Mouse (Mus musculus): ENCODE results near the gene Rpl10. TPM values are rescaled to one million over a fixed set of nuclear protein-coding genes. Genes with fewer than 3 reads are reported as not detected.

Rpl10 gene
- 1,975 TPM for polyA plus RNA-seq (2014; fragmentation: Illumina TruSeq; extraction: RNeasy Lipid Tissue Mini Kit (QIAGEN cat#74804); ENCODE audit: insufficient read depth, low read depth, low replicate concordance)

DNA sequence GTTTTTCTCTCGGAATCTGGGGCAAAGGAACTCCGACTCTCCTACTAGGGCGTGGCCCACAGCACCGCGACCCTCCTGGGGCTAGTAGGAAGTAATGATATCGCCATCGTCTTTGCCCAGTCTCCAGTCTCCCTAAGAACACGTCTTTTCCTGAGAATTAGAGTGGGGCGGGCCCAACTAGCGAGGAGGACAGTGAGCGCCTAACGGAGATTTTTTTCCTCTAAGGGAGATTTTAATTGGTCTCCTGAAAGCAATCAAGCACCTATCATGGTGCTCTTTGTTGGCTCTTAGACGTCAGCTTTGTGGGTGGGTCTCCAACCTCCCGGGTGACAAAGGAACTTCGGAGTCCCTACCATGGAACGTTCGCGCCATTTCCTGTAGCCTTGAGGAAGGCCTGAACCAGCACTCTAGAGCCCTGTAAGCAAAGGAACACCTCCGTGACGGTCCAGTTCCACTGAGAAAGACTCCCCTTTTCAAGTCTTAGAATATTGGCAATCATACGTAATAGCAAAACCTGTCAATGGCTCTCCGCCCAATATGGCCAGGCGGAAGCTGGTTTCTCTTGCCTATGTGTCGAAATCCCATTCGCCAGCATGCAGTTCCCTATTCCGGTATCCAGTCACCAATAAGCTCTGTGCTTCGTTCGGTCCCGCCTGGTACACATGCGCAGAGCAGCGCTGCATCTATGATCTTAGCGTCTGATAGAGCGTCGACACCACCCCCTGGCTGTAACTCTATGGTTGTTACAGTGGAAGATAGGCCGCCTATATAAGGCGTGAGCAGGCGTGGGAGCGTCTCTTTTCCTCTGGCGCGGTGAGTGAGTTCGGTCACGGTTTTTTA, at the start of gene Rpl10:
TSS of gene Rpl10 (plus strand) at position 751 of the 840 bp plus-strand sequence.

DNA sequence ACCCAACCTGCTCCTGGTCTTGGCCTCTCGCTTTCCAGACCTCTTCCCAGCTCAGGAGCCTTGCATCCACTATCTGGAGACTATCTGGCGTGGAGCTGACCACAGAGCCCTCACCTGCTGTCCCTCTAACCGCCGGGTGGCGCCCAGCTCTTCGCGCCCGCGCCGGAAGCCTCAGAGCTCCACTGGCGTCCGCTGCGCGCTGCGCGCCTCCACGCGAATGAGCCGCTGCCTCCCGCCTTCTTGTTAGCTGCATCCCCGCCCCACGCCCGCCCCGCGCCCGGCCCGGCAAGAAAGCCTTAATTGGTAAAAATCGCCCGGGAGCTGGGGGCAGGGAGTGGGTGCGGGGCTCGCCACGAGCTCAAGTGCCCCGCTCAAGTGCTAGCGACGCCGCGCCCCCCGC, 21.0 kb upstream of the Rpl10 start, which contains the start of gene Flna:
TSS of gene Flna (minus strand) at position 206 of the 400 bp plus-strand sequence.

DNA sequence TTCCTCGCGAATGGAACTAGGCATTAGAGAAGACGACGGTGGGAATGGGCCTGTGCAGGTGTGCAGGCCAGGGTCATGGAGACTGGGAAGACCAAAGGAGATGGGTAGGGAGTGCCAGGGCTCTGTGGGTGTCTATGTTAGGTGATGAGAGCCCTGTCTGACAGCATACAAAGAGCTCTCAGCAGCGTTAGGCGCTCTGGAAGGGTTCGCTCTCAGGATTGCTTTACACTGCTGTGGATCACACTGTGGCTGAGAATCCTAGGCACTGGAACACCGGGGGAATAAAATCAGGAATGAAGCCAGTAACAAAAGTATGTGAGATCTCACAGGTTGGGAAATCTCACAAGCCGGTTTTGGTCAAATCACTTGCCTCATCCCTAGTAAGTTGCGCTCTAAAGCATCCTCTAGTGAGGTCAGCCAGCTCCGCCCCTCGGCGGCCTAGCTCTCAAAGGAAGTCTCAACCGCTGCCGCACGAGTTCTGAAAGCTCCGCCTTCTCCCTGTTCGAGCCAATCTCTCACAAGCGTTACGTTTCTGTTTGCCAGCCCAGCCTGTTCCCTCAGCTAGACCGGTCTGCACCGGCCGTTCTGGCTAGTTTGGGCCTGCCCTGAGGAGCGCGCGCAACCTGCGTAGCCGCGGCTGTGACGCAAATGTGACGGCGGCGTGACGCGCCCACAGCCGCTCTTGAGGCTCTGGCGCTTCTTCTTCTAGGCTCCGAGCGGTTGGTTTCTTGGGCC, 16.3 kb upstream of the Rpl10 start, which contains the start of gene Emd:
TSS of gene Emd (plus strand) at position 535 of the 735 bp plus-strand sequence.

GRCm38 (mm10) chrX:74281732-74282394, 11.3 kb downstream of the Rpl10 start, which contains the start of the genes Taz and Dnase1l1:
Gene Taz (plus strand): TSS chrX:74281912.
Gene Dnase1l1 (minus strand): TSS chrX:74282337.

GRCm38 (mm10) chrX:74296538-74297448, 26.2 kb downstream of the Rpl10 start, which contains the start of gene Atp6ap1:
Gene Atp6ap1 (plus strand): TSS chrX:74297097.

DNA sequence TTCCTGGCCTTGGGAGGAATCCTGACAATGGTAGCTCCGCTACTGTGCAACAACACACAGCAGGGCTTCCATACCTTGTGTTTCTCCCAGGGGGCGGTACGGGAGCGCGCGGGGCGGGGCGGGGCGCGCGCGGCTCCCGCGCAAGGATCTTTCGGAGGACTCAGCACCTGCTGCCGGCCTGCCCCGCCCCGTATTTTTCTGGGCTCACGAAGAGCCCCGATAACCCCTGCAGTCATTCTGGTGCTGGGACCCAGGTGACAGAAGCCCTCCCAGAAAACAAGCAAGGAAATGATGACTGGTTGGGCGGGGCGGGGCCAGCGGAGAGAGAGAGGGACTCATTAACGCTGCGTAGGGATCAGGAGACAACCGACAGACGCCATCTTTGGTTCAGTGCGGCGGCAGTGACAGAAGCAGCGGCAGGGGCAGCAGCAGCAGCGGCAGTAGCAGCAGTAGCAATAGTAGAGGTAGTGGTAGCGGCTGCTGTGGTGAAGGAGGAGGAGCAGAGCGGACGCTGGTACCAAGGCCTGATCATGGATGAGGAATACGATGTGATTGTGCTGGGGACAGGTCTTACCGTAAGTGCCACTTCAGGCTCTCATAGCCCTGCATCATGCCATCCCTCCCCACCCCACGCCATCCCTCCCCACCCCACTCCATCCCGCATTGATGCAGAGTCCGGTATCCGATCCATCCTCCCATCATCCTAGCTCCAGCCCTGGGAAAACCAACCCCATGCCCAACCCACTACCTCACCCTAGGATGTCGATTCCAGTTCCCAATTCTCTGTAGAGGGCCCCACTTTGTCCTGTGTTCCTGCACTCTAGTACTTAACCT, 34.5 kb downstream of the Rpl10 start, which contains the start of gene Gdi1:
TSS of gene Gdi1 (plus strand) at position 132 of the 834 bp plus-strand sequence.

DNA sequence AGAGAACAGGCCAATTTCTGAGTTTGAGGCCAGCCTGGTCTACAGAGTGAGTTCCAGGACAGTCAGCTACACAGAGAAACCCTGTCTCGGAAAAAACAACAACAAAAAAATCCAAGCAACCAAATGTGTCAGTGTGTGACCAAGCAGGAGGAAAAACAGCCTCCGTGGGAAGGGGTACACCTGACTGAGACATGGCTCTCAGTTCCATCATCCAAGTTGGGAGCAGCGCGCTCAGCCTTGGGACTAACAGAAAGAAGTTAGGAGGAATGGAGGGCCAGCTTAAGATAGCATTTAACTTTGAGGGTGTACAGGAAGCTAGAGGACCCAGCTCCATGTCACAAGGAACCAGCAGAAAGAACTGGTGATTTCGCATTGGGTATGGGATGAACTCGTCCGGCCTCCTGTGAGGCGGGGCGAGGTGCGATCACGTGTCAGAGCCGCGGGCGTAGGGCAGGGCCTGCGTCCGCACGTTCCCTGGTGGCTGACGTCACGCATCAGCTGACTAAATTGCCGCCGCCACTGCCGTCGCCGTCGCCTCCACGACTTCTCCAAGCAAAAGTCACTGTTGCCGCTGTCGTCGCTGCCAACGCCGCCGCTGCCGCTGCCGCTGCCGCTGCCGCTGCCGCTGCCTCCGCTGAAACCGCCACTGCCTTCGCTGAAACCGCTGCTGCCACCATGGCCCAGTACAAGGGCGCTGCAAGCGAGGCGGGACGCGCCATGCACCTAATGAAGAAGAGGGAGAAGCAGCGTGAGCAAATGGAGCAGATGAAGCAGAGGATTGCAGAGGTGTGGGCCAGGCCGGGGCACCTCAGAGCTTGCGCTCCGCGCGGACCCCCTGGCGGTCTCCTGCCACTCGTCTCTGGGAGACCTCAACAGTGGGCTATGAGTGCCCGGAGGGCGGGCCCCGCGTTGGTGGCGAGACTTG, 42.2 kb downstream of the Rpl10 start, which contains the start of gene Fam50a:
TSS of gene Fam50a (plus strand) at position 494 of the 925 bp plus-strand sequence.

Other genes with a start within 250 kb of the Rpl10 start
- 25.9 TPM for gene Irak1, start 246.9 kb upstream of the Rpl10 start, polyA plus RNA-seq (2014; fragmentation: Illumina TruSeq; extraction: RNeasy Lipid Tissue Mini Kit (QIAGEN cat#74804); ENCODE audit: insufficient read depth, low read depth, low replicate concordance)
- gene Opn1mw, start 143.3 kb upstream of the Rpl10 start, polyA plus RNA-seq (2014; fragmentation: Illumina TruSeq; extraction: RNeasy Lipid Tissue Mini Kit (QIAGEN cat#74804); ENCODE audit: insufficient read depth, low read depth, low replicate concordance): not detected
- gene Mecp2, start 135.4 kb upstream of the Rpl10 start, polyA plus RNA-seq (2014; fragmentation: Illumina TruSeq; extraction: RNeasy Lipid Tissue Mini Kit (QIAGEN cat#74804); ENCODE audit: insufficient read depth, low read depth, low replicate concordance): 9.3 TPM
- gene Tex28, start 103.0 kb upstream of the Rpl10 start, polyA plus RNA-seq (2014; fragmentation: Illumina TruSeq; extraction: RNeasy Lipid Tissue Mini Kit (QIAGEN cat#74804); ENCODE audit: insufficient read depth, low read depth, low replicate concordance): not detected
- gene Tktl1, start 93.6 kb upstream of the Rpl10 start, polyA plus RNA-seq (2014; fragmentation: Illumina TruSeq; extraction: RNeasy Lipid Tissue Mini Kit (QIAGEN cat#74804); ENCODE audit: insufficient read depth, low read depth, low replicate concordance): 0.09 TPM
- gene Flna, start 21.0 kb upstream of the Rpl10 start, polyA plus RNA-seq (2014; fragmentation: Illumina TruSeq; extraction: RNeasy Lipid Tissue Mini Kit (QIAGEN cat#74804); ENCODE audit: insufficient read depth, low read depth, low replicate concordance): 210 TPM
- gene Emd, start 16.1 kb upstream of the Rpl10 start, polyA plus RNA-seq (2014; fragmentation: Illumina TruSeq; extraction: RNeasy Lipid Tissue Mini Kit (QIAGEN cat#74804); ENCODE audit: insufficient read depth, low read depth, low replicate concordance): 61.8 TPM
- 54.8 TPM for gene Taz, start 11.1 kb downstream of the Rpl10 start, polyA plus RNA-seq (2014; fragmentation: Illumina TruSeq; extraction: RNeasy Lipid Tissue Mini Kit (QIAGEN cat#74804); ENCODE audit: insufficient read depth, low read depth, low replicate concordance)
- gene Dnase1l1, start 11.5 kb downstream of the Rpl10 start, polyA plus RNA-seq (2014; fragmentation: Illumina TruSeq; extraction: RNeasy Lipid Tissue Mini Kit (QIAGEN cat#74804); ENCODE audit: insufficient read depth, low read depth, low replicate concordance): 29.0 TPM
- gene Atp6ap1, start 26.3 kb downstream of the Rpl10 start, polyA plus RNA-seq (2014; fragmentation: Illumina TruSeq; extraction: RNeasy Lipid Tissue Mini Kit (QIAGEN cat#74804); ENCODE audit: insufficient read depth, low read depth, low replicate concordance): 155 TPM
- gene Gdi1, start 34.2 kb downstream of the Rpl10 start, polyA plus RNA-seq (2014; fragmentation: Illumina TruSeq; extraction: RNeasy Lipid Tissue Mini Kit (QIAGEN cat#74804); ENCODE audit: insufficient read depth, low read depth, low replicate concordance): 80.2 TPM
- 41.4 TPM for gene Fam50a, start 42.2 kb downstream of the Rpl10 start, polyA plus RNA-seq (2014; fragmentation: Illumina TruSeq; extraction: RNeasy Lipid Tissue Mini Kit (QIAGEN cat#74804); ENCODE audit: insufficient read depth, low read depth, low replicate concordance)
- 1.3 TPM for gene Plxna3, start 58.3 kb downstream of the Rpl10 start, polyA plus RNA-seq (2014; fragmentation: Illumina TruSeq; extraction: RNeasy Lipid Tissue Mini Kit (QIAGEN cat#74804); ENCODE audit: insufficient read depth, low read depth, low replicate concordance)
- gene Lage3, start 82.8 kb downstream of the Rpl10 start, polyA plus RNA-seq (2014; fragmentation: Illumina TruSeq; extraction: RNeasy Lipid Tissue Mini Kit (QIAGEN cat#74804); ENCODE audit: insufficient read depth, low read depth, low replicate concordance): 52.2 TPM
- 26.9 TPM for gene Ubl4a, start 102.4 kb downstream of the Rpl10 start, polyA plus RNA-seq (2014; fragmentation: Illumina TruSeq; extraction: RNeasy Lipid Tissue Mini Kit (QIAGEN cat#74804); ENCODE audit: insufficient read depth, low read depth, low replicate concordance)
- gene Slc10a3, start 102.5 kb downstream of the Rpl10 start, polyA plus RNA-seq (2014; fragmentation: Illumina TruSeq; extraction: RNeasy Lipid Tissue Mini Kit (QIAGEN cat#74804); ENCODE audit: insufficient read depth, low read depth, low replicate concordance): 8.8 TPM
- 24.6 TPM for gene Fam3a, start 122.5 kb downstream of the Rpl10 start, polyA plus RNA-seq (2014; fragmentation: Illumina TruSeq; extraction: RNeasy Lipid Tissue Mini Kit (QIAGEN cat#74804); ENCODE audit: insufficient read depth, low read depth, low replicate concordance)
- gene Ikbkg, start 122.5 kb downstream of the Rpl10 start, polyA plus RNA-seq (2014; fragmentation: Illumina TruSeq; extraction: RNeasy Lipid Tissue Mini Kit (QIAGEN cat#74804); ENCODE audit: insufficient read depth, low read depth, low replicate concordance): 11.7 TPM
- 20.4 TPM for gene G6pdx, start 158.4 kb downstream of the Rpl10 start, polyA plus RNA-seq (2014; fragmentation: Illumina TruSeq; extraction: RNeasy Lipid Tissue Mini Kit (QIAGEN cat#74804); ENCODE audit: insufficient read depth, low read depth, low replicate concordance)
- not detected for gene Gm6880, start 210.6 kb downstream of the Rpl10 start, polyA plus RNA-seq (2014; fragmentation: Illumina TruSeq; extraction: RNeasy Lipid Tissue Mini Kit (QIAGEN cat#74804); ENCODE audit: insufficient read depth, low read depth, low replicate concordance)

Measured in lung, adult 10 weeks (tissue).